Comparison of ENCODE assay signal across 21 mouse cellular contexts in genomic region chr17:48533844-48534705, GRCm38 (mm10).
DNase-seq lines count a peak whose midpoint lies in the region; ATAC-seq and TF ChIP-seq lines count a peak whose summit lies in the region.
"Had no signal": no experiment of that assay in that cellular context is flagged by ENCODE, and none has a peak within 500 bp of the region (broad histone marks: within the 10 kb centered on the region; RNA-seq: fewer than 3 reads in every experiment).

No protein-coding gene starts in this region.

- 42% methylated on average over 12 of the region's 14 CpGs for WGBS in hindbrain, embryonic 15.5 days
- WGBS in hindbrain, embryonic 13.5 days = 51% methylated on average over 12 of the region's 14 CpGs
- WGBS in stomach, embryonic 15.5 days = 23% methylated on average over 13 of the region's 14 CpGs
- 44% methylated on average over 14 of the region's 14 CpGs for WGBS in thymus, adult 2 months

- TF ChIP-seq POLR2A in brain, embryonic 14.5 days (IDR thresholded peaks at IDR 0.05; ENCODE audit: borderline replicate concordance, extremely low read depth, insufficient read depth, insufficient read length, poor library complexity, severe bottlenecking) = no peak
- TF ChIP-seq POLR2A in thymus, adult 2 months (IDR thresholded peaks at IDR 0.05; ENCODE audit: control insufficient read depth, extremely low read depth, insufficient read depth, low read length, poor library complexity) = no peak

- H3K27ac ChIP-seq in hindbrain, embryonic 15.5 days (replicated peaks) = no peak overlapping the region
- no peak overlapping the region for H3K27ac ChIP-seq in hindbrain, embryonic 13.5 days
- H3K27ac ChIP-seq in stomach, embryonic 15.5 days = no peak overlapping the region
- no peak overlapping the region for H3K27ac ChIP-seq in thymus, adult 2 months (ENCODE audit: control insufficient read depth, insufficient read depth, low read length)
- H3K27ac ChIP-seq: embryonic facial prominence, embryonic 13.5 days; lung, embryonic 15.5 days had no signal

- H3K9me3 ChIP-seq in hindbrain, embryonic 15.5 days = no peaks in the 10 kb centered on the region
- H3K9me3 ChIP-seq in hindbrain, embryonic 13.5 days = no peaks in the 10 kb centered on the region
- H3K9me3 ChIP-seq in stomach, embryonic 15.5 days = no peaks in the 10 kb centered on the region
- H3K9me3 ChIP-seq: embryonic facial prominence, embryonic 13.5 days; lung, embryonic 15.5 days had no signal

- no peaks in the 10 kb centered on the region for H3K36me3 ChIP-seq in hindbrain, embryonic 15.5 days
- no peaks in the 10 kb centered on the region for H3K36me3 ChIP-seq in hindbrain, embryonic 13.5 days
- H3K36me3 ChIP-seq in stomach, embryonic 15.5 days = no peaks in the 10 kb centered on the region
- no peaks in the 10 kb centered on the region for H3K36me3 ChIP-seq in thymus, adult 2 months (ENCODE audit: control insufficient read depth, insufficient read depth, low read length)
- H3K36me3 ChIP-seq: embryonic facial prominence, embryonic 13.5 days; lung, embryonic 15.5 days had no signal

- DNase-seq in brain, embryonic 14.5 days (ENCODE audit: low read depth) = peak; percentile 46
- no peak for DNase-seq in T-cell, adult 2 months (ENCODE audit: low spot score)
- no peak for DNase-seq in thymus, adult 2 months
- DNase-seq: adrenal gland, adult 8-10 months; B cell, adult 2 months; cerebellum, adult 18-20 months; gastrocnemius, postnatal 10 days; heart, postnatal 10 days; kidney, postnatal 10 days; left cerebral cortex, postnatal 4 days; right cerebral cortex, adult 18-20 months; spleen, adult 18-20 months had no signal

- 0 out of 2 replicates have a peak, but pooled peaks cover 4% of the 10 kb centered on the region for H3K4me1 ChIP-seq in hindbrain, embryonic 15.5 days (replicated peaks)
- H3K4me1 ChIP-seq in hindbrain, embryonic 13.5 days (replicated peaks) = 0 out of 2 replicates have a peak, but pooled peaks cover 9% of the 10 kb centered on the region
- peaks cover 4% of the 10 kb centered on the region; the same call in 1 of the 2 replicates for H3K4me1 ChIP-seq in stomach, embryonic 15.5 days
- H3K4me1 ChIP-seq in thymus, adult 2 months (replicated peaks; ENCODE audit: control insufficient read depth, insufficient read depth, low read length) = 0 out of 2 replicates have a peak, but pooled peaks cover 3% of the 10 kb centered on the region
- H3K4me1 ChIP-seq: embryonic facial prominence, embryonic 13.5 days; lung, embryonic 15.5 days; megakaryocyte, embryonic 14.5 days had no signal

- H3K9ac ChIP-seq in hindbrain, embryonic 15.5 days = no peak overlapping the region
- H3K9ac ChIP-seq in hindbrain, embryonic 13.5 days = no peak overlapping the region
- no peak overlapping the region for H3K9ac ChIP-seq in stomach, embryonic 15.5 days
- H3K9ac ChIP-seq: embryonic facial prominence, embryonic 13.5 days; lung, embryonic 15.5 days had no signal

- ATAC-seq in hindbrain, embryonic 15.5 days (ENCODE audit: low FRiP score, low read depth) = peak; percentile 42; the same call in 1 of the 2 replicates
- ATAC-seq in hindbrain, embryonic 13.5 days (ENCODE audit: low FRiP score) = no peak
- peak; percentile 80 to 85 for ATAC-seq in hematopoietic stem cell, adult 5-6 weeks (replicated peaks in 1 of 2; ENCODE audit: insufficient read depth in 1 of 2, low FRiP score in 2 of 2, low TSS enrichment in 1 of 2, low read depth in 1 of 2, poor library complexity in 2 of 2, severe bottlenecking in 2 of 2)
- peak; percentile 60; the same call in 1 of the 2 replicates for ATAC-seq in stomach, embryonic 15.5 days (ENCODE audit: insufficient read depth, low FRiP score, low read depth)
- ATAC-seq: inflammation-experienced regulatory T-cells, adult 6 months had no signal

- H3K27me3 ChIP-seq in hindbrain, embryonic 15.5 days = no peaks in the 10 kb centered on the region
- H3K27me3 ChIP-seq in hindbrain, embryonic 13.5 days = no peaks in the 10 kb centered on the region
- H3K27me3 ChIP-seq in stomach, embryonic 15.5 days (replicated peaks) = no peaks in the 10 kb centered on the region
- H3K27me3 ChIP-seq in thymus, adult 2 months (ENCODE audit: control insufficient read depth, insufficient read depth, low read length) = no peaks in the 10 kb centered on the region
- H3K27me3 ChIP-seq: embryonic facial prominence, embryonic 13.5 days; lung, embryonic 15.5 days had no signal

- H3K4me2 ChIP-seq in hindbrain, embryonic 15.5 days = no peak overlapping the region
- no peak overlapping the region for H3K4me2 ChIP-seq in hindbrain, embryonic 13.5 days
- no peak overlapping the region for H3K4me2 ChIP-seq in stomach, embryonic 15.5 days
- H3K4me2 ChIP-seq: embryonic facial prominence, embryonic 13.5 days; liver, embryonic 11.5 days; lung, embryonic 15.5 days had no signal

- no peak for TF ChIP-seq CTCF in brain, embryonic 14.5 days (IDR thresholded peaks at IDR 0.05; ENCODE audit: borderline replicate concordance, extremely low read depth, insufficient read depth, insufficient read length)
- no peak for TF ChIP-seq CTCF in thymus, adult 2 months (IDR thresholded peaks at IDR 0.05; ENCODE audit: borderline replicate concordance, control insufficient read depth, extremely low read depth, insufficient read depth, low read length, poor library complexity)

- H3K4me3 ChIP-seq in hindbrain, embryonic 15.5 days = no peak overlapping the region
- no peak overlapping the region for H3K4me3 ChIP-seq in hindbrain, embryonic 13.5 days
- no peak overlapping the region for H3K4me3 ChIP-seq in stomach, embryonic 15.5 days (replicated peaks)
- no peak overlapping the region for H3K4me3 ChIP-seq in thymus, adult 2 months (ENCODE audit: control insufficient read depth, insufficient read depth, low read length)
- H3K4me3 ChIP-seq: embryonic facial prominence, embryonic 13.5 days; lung, embryonic 15.5 days; megakaryocyte, embryonic 14.5 days had no signal
